ENCODE assay signal across 28 mouse cellular contexts in the genomic region with DNA sequence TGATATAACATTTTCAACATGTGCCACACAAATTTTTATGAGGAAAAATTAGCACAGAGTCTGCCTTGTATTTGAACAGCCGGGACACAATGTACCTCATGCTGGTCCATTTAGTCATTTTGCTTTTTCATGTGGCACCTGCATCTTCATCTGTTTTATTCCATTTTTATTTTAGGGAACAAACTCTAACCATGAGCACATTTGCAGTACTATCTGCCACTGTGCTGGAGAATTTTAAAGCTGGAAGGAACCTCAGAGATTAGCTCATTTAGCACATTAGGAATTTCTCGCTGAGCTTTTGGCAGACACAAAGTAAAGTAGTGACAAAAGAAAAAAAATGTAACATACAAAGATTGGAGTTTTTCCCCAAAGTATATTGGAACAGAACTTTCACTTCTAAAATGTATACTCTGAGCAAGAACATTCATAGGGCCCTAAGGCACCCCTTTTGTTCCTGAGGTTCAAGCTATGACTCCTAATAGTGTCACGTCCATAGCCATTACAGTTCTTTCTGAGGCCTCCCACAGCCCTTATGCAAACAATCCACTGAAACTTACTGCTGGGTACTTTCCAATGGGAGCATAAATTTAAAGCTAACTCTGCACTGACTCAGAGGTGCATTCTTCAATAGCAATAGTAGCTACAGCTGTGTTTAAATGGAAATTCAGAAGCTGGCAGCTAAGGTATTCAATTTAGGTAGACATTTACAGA.
A peak's percentile ranks its signal among the peaks of the same experiment; 100 is the strongest.
DNase-seq lines count a peak whose midpoint lies in the region; ATAC-seq and TF ChIP-seq lines count a peak whose summit lies in the region.
"Had no signal": no experiment of that assay in that cellular context is flagged by ENCODE, and none has a peak within 500 bp of the region (broad histone marks: within the 10 kb centered on the region; RNA-seq: fewer than 3 reads in every experiment).

No protein-coding gene starts in this region.

- H3K9me3 ChIP-seq in forebrain, postnatal 0 days (ENCODE audit: low read length): no peaks in the 10 kb centered on the region
- H3K9me3 ChIP-seq in forebrain, embryonic 15.5 days: no peaks in the 10 kb centered on the region
- H3K9me3 ChIP-seq in CH12.LX (replicated peaks; ENCODE audit: low read length): peaks cover 13% of the 10 kb centered on the region
- H3K9me3 ChIP-seq: G1E; heart, embryonic 13.5 days; hindbrain, embryonic 10.5 days; limb, embryonic 10.5 days; limb, embryonic 15.5 days; liver, embryonic 13.5 days; midbrain, embryonic 13.5 days had no signal

- dilution Hi-C loops in CH12.LX (cut with MboI; ENCODE audit: extremely low pct_ligation_motif_present, extremely low pct_unique_long_range_greater_than_20kb, low sequenced_read_pairs): no loop called here

- H3K27me3 ChIP-seq in forebrain, postnatal 0 days (ENCODE audit: insufficient read depth, low read length): no peaks in the 10 kb centered on the region
- H3K27me3 ChIP-seq in forebrain, embryonic 15.5 days: no peaks in the 10 kb centered on the region
- no peaks in the 10 kb centered on the region for H3K27me3 ChIP-seq in CH12.LX (replicated peaks)
- H3K27me3 ChIP-seq: heart, embryonic 13.5 days; limb, embryonic 15.5 days; liver, embryonic 13.5 days; midbrain, embryonic 13.5 days had no signal

- H3K4me2 ChIP-seq in forebrain, postnatal 0 days (ENCODE audit: low read depth): no peak overlapping the region
- H3K4me2 ChIP-seq in forebrain, embryonic 15.5 days (replicated peaks): no peak overlapping the region
- no peak overlapping the region for H3K4me2 ChIP-seq in CH12.LX (ENCODE audit: insufficient read depth, low read depth, poor library complexity, severe bottlenecking)
- H3K4me2 ChIP-seq: heart, embryonic 13.5 days; limb, embryonic 15.5 days; liver, embryonic 13.5 days; midbrain, embryonic 13.5 days had no signal

- H3K4me1 ChIP-seq in forebrain, postnatal 0 days (ENCODE audit: insufficient read depth): no peaks in the 10 kb centered on the region
- no peaks in the 10 kb centered on the region for H3K4me1 ChIP-seq in forebrain, embryonic 15.5 days
- H3K4me1 ChIP-seq in CH12.LX (ENCODE audit: control insufficient read depth in 1 of 2, insufficient read depth in 2 of 2): no peaks in the 10 kb centered on the region
- H3K4me1 ChIP-seq: heart, embryonic 13.5 days; hindbrain, embryonic 10.5 days; limb, embryonic 10.5 days; limb, embryonic 15.5 days; liver, embryonic 13.5 days; midbrain, embryonic 13.5 days had no signal

- no peak for TF ChIP-seq POLR2A in CH12.LX (IDR thresholded peaks at IDR 0.05; ENCODE audit: low read depth, low read length)

- DNase-seq in forebrain, postnatal 0 days: peak; percentile 38
- DNase-seq in layer of hippocampus, adult 11-12 months (ENCODE audit: low spot score): peak; percentile 47
- no peak for DNase-seq in layer of hippocampus, postnatal 10 days (ENCODE audit: low spot score in 2 of 2)
- DNase-seq in CH12.LX (ENCODE audit: extremely low read depth): peak; percentile 1
- DNase-seq in left cerebral cortex, adult 2 months (ENCODE audit: extremely low spot score in 1 of 2, low spot score in 2 of 2): no peak
- DNase-seq in heart, postnatal 25 days (ENCODE audit: low spot score): no peak
- DNase-seq in cerebellum, adult 11 months: no peak
- DNase-seq: adrenal gland, adult 8-10 months; cerebellum, adult 9-10 months; cerebellum, postnatal 36 days; gastrocnemius, postnatal 10 days; heart, postnatal 10 days; kidney, adult 18-20 months; kidney, postnatal 4 days; liver, embryonic 13.5 days; lung, adult 18-20 months; retina, postnatal 1 day had no signal

- no peak for TF ChIP-seq CTCF in forebrain, postnatal 0 days (IDR thresholded peaks at IDR 0.05; ENCODE audit: low read depth)
- no peak for TF ChIP-seq CTCF in CH12.LX (conservative IDR thresholded peaks at IDR 0.05 in 1 of 2, IDR thresholded peaks at IDR 0.05 in 1 of 2; ENCODE audit: low read depth in 2 of 2, low read length in 2 of 2)
- no peak for TF ChIP-seq CTCF in left cerebral cortex, adult 2 months (IDR thresholded peaks at IDR 0.05)

- no peak for TF ChIP-seq RAD21 in CH12.LX (IDR thresholded peaks at IDR 0.05; ENCODE audit: low read depth, low read length)

- H3K9ac ChIP-seq in forebrain, postnatal 0 days: no peak overlapping the region
- no peak overlapping the region for H3K9ac ChIP-seq in forebrain, embryonic 15.5 days (replicated peaks)
- H3K9ac ChIP-seq in CH12.LX (ENCODE audit: insufficient read depth, low read depth): no peak overlapping the region
- H3K9ac ChIP-seq: heart, embryonic 13.5 days; limb, embryonic 15.5 days; liver, embryonic 13.5 days; midbrain, embryonic 13.5 days had no signal

- intact Hi-C loops in left cerebral cortex, adult 2 months (cut with DNase I): loop anchor here (10.0 kb wide), 2 partner anchors 139 to 151 kb away; no protein-coding TSS in a partner anchor
- intact Hi-C loops in heart, postnatal 25 days (cut with DNase I): no loop called here

- 47% methylated on average over 3 of the region's 3 CpGs for WGBS in forebrain, postnatal 0 days
- WGBS in forebrain, embryonic 15.5 days: 65% methylated on average over 3 of the region's 3 CpGs

- H3K36me3 ChIP-seq in forebrain, postnatal 0 days (ENCODE audit: insufficient read depth): no peaks in the 10 kb centered on the region
- no peaks in the 10 kb centered on the region for H3K36me3 ChIP-seq in forebrain, embryonic 15.5 days
- no peaks in the 10 kb centered on the region for H3K36me3 ChIP-seq in CH12.LX (replicated peaks in 1 of 2; ENCODE audit: control insufficient read depth in 1 of 2, insufficient read depth in 1 of 2, low read length in 1 of 2)
- H3K36me3 ChIP-seq: G1E; heart, embryonic 13.5 days; hindbrain, embryonic 10.5 days; limb, embryonic 10.5 days; limb, embryonic 15.5 days; liver, embryonic 13.5 days; midbrain, embryonic 13.5 days had no signal

- in situ Hi-C loops in CH12.LX (cut with MboI; ENCODE audit: low pct_ligation_motif_present, low pct_unique_long_range_greater_than_20kb, low sequenced_read_pairs): no loop called here

- H3K4me3 ChIP-seq in forebrain, postnatal 0 days (ENCODE audit: low read depth, low read length): no peak overlapping the region
- no peak overlapping the region for H3K4me3 ChIP-seq in forebrain, embryonic 15.5 days
- H3K4me3 ChIP-seq in CH12.LX (replicated peaks in 1 of 3; ENCODE audit: low read depth in 2 of 3, low read length in 2 of 3, poor library complexity in 1 of 3): no peak overlapping the region
- H3K4me3 ChIP-seq in left cerebral cortex, adult 2 months: no peak overlapping the region
- H3K4me3 ChIP-seq: heart, embryonic 13.5 days; hindbrain, embryonic 10.5 days; limb, embryonic 10.5 days; limb, embryonic 15.5 days; liver, embryonic 13.5 days; midbrain, embryonic 13.5 days had no signal

- no peak overlapping the region for H3K27ac ChIP-seq in forebrain, postnatal 0 days (ENCODE audit: low read depth, low read length)
- no peak overlapping the region for H3K27ac ChIP-seq in forebrain, embryonic 15.5 days (replicated peaks)
- H3K27ac ChIP-seq in CH12.LX (ENCODE audit: insufficient read depth, low read depth): no peak overlapping the region
- peak overlapping the region; percentile 16; the same call in 1 of the 2 replicates for H3K27ac ChIP-seq in left cerebral cortex, adult 2 months
- H3K27ac ChIP-seq: heart, embryonic 13.5 days; hindbrain, embryonic 10.5 days; limb, embryonic 10.5 days; limb, embryonic 15.5 days; liver, embryonic 13.5 days; macrophage; midbrain, embryonic 13.5 days had no signal

- no peak for TF ChIP-seq EP300 in CH12.LX (IDR thresholded peaks at IDR 0.05; ENCODE audit: low read length)

- H3K79me2 ChIP-seq in CH12.LX (replicated peaks; ENCODE audit: control insufficient read depth, extremely low read depth, insufficient read depth, poor library complexity, severe bottlenecking): no peaks in the 10 kb centered on the region

- peak; percentile 34; the same call in 1 of the 2 replicates for ATAC-seq in forebrain, postnatal 0 days
- ATAC-seq in forebrain, embryonic 15.5 days (replicated peaks): no peak
- ATAC-seq: forebrain, embryonic 14.5 days; hindbrain, embryonic 16.5 days; lung, postnatal 0 days; midbrain, embryonic 13.5 days had no signal

TF ChIP-seq in CH12.LX, 34 proteins besides CTCF, POLR2A, EP300 and RAD21:
- TF ChIP-seq MYC (IDR thresholded peaks at IDR 0.05; ENCODE audit: low read depth, low read length): no peak
- no peak for TF ChIP-seq MAFK (IDR thresholded peaks at IDR 0.05; ENCODE audit: insufficient replicate concordance, low read length)
- no peak for TF ChIP-seq HCFC1 (IDR thresholded peaks at IDR 0.05; ENCODE audit: low read depth, low read length)
- no peak for TF ChIP-seq ZKSCAN1 (IDR thresholded peaks at IDR 0.05; ENCODE audit: borderline replicate concordance, low read depth, low read length)
- TF ChIP-seq CHD1 (IDR thresholded peaks at IDR 0.05; ENCODE audit: low read depth, low read length): no peak
- TF ChIP-seq JUND (conservative IDR thresholded peaks at IDR 0.05; ENCODE audit: low read depth, low read length): no peak
- no peak for TF ChIP-seq ZNF384 (IDR thresholded peaks at IDR 0.05; ENCODE audit: low read depth, low read length)
- no peak for TF ChIP-seq CHD2 (IDR thresholded peaks at IDR 0.05; ENCODE audit: low read length)
- no peak for TF ChIP-seq ZC3H11A (IDR thresholded peaks at IDR 0.05; ENCODE audit: low read depth, low read length)
- TF ChIP-seq IRF4 (IDR thresholded peaks at IDR 0.05; ENCODE audit: low read depth, low read length): no peak
- TF ChIP-seq ELF1 (IDR thresholded peaks at IDR 0.05; ENCODE audit: low read depth, low read length): no peak
- TF ChIP-seq NRF1 (IDR thresholded peaks at IDR 0.05; ENCODE audit: low read depth, low read length): no peak
- no peak for TF ChIP-seq MXI1 (IDR thresholded peaks at IDR 0.05; ENCODE audit: low read depth, low read length)
- TF ChIP-seq KAT2A (IDR thresholded peaks at IDR 0.05; ENCODE audit: insufficient replicate concordance, low read length): no peak
- no peak for TF ChIP-seq USF1 (IDR thresholded peaks at IDR 0.05; ENCODE audit: low read depth, low read length)
- TF ChIP-seq E2F4 (IDR thresholded peaks at IDR 0.05; ENCODE audit: insufficient replicate concordance, low read depth, low read length): no peak
- TF ChIP-seq BHLHE40 (IDR thresholded peaks at IDR 0.05; ENCODE audit: low read depth, low read length): no peak
- no peak for TF ChIP-seq TBP (conservative IDR thresholded peaks at IDR 0.05; ENCODE audit: low read depth, low read length)
- no peak for TF ChIP-seq ZMIZ1 (IDR thresholded peaks at IDR 0.05; ENCODE audit: low read depth, low read length)
- no peak for TF ChIP-seq TCF12 (IDR thresholded peaks at IDR 0.05; ENCODE audit: low read depth, low read length)

Comparison
In these comparisons a context has a peak if more than half of its experiments do, and no peak if none do; other contexts are left out.
1. DNase-seq: peak in forebrain, postnatal 0 days (single experiment), layer of hippocampus, adult 11-12 months (single experiment) and CH12.LX (single experiment); none in layer of hippocampus, postnatal 10 days (0 of 2), left cerebral cortex, adult 2 months (0 of 2), heart, postnatal 25 days (single experiment) and cerebellum, adult 11 months (single experiment).